17 mouse cellular contexts compared by ENCODE assay signal in genomic region chr7:139741246-139741903, GRCm38 (mm10). TPM values are rescaled to one million over a fixed set of nuclear protein-coding genes. Genes with fewer than 3 reads are reported as not detected.
A peak's percentile ranks its signal among the peaks of the same experiment; 100 is the strongest.
DNase-seq lines count a peak whose midpoint lies in the region; ATAC-seq and TF ChIP-seq lines count a peak whose summit lies in the region.
"Had no signal": no experiment of that assay in that cellular context is flagged by ENCODE, and none has a peak within 500 bp of the region (broad histone marks: within the 10 kb centered on the region; RNA-seq: fewer than 3 reads in every experiment).

No protein-coding gene starts in this region.

- no peak overlapping the region for H3K4me3 ChIP-seq in forebrain, postnatal 0 days (ENCODE audit: low read depth, low read length)
- H3K4me3 ChIP-seq in left cerebral cortex, adult 2 months: no peak overlapping the region
- no peak overlapping the region for H3K4me3 ChIP-seq in thymus, adult 2 months (ENCODE audit: control insufficient read depth, insufficient read depth, low read length)
- H3K4me3 ChIP-seq: embryonic facial prominence, embryonic 12.5 days; limb, embryonic 13.5 days; myocyte had no signal

- TF ChIP-seq POLR2A in thymus, adult 2 months (IDR thresholded peaks at IDR 0.05; ENCODE audit: control insufficient read depth, extremely low read depth, insufficient read depth, low read length, poor library complexity): no peak

- 41% methylated on average over 13 of the region's 13 CpGs for WGBS in forebrain, postnatal 0 days
- WGBS in thymus, adult 2 months: 70% methylated on average over 13 of the region's 13 CpGs

- no peaks in the 10 kb centered on the region for H3K27me3 ChIP-seq in forebrain, postnatal 0 days (ENCODE audit: insufficient read depth, low read length)
- no peaks in the 10 kb centered on the region for H3K27me3 ChIP-seq in thymus, adult 2 months (ENCODE audit: control insufficient read depth, insufficient read depth, low read length)
- H3K27me3 ChIP-seq: embryonic facial prominence, embryonic 12.5 days; limb, embryonic 13.5 days had no signal

- no peaks in the 10 kb centered on the region for H3K36me3 ChIP-seq in forebrain, postnatal 0 days (ENCODE audit: insufficient read depth)
- H3K36me3 ChIP-seq in thymus, adult 2 months (ENCODE audit: control insufficient read depth, insufficient read depth, low read length): no peaks in the 10 kb centered on the region
- H3K36me3 ChIP-seq: embryonic facial prominence, embryonic 12.5 days; G1E; limb, embryonic 13.5 days had no signal

- no peak overlapping the region for H3K9ac ChIP-seq in forebrain, postnatal 0 days
- H3K9ac ChIP-seq: embryonic facial prominence, embryonic 12.5 days; limb, embryonic 13.5 days; lung, embryonic 14.5 days had no signal

- intact Hi-C loops in left cerebral cortex, adult 2 months (cut with DNase I): loop anchor here (2.0 kb wide), 1 partner anchor 37 kb away; no protein-coding TSS in a partner anchor

- no peaks in the 10 kb centered on the region for H3K9me3 ChIP-seq in forebrain, postnatal 0 days (ENCODE audit: low read length)
- H3K9me3 ChIP-seq: embryonic facial prominence, embryonic 12.5 days; limb, embryonic 13.5 days had no signal

- DNase-seq in frontal cortex, postnatal 25 days (ENCODE audit: low spot score in 2 of 2): no peak
- DNase-seq in forebrain, postnatal 0 days: peak; percentile 82
- peak; percentile 38 to 53 for DNase-seq in left cerebral cortex, adult 2 months (ENCODE audit: extremely low spot score in 1 of 2, low spot score in 2 of 2)
- DNase-seq in right cerebral cortex, postnatal 36 days (ENCODE audit: low spot score in 2 of 2): peak; percentile 47 to 70
- no peak for DNase-seq in thymus, adult 2 months
- no peak for DNase-seq in lung, postnatal 10 days
- no peak for DNase-seq in ovary, postnatal 14 days (ENCODE audit: low spot score)
- DNase-seq: B cell, adult 2 months; cerebellum, postnatal 14 days; heart, adult 11 months; lung, embryonic 14.5 days had no signal

- no peaks in the 10 kb centered on the region for H3K4me1 ChIP-seq in forebrain, postnatal 0 days (ENCODE audit: insufficient read depth)
- no peaks in the 10 kb centered on the region for H3K4me1 ChIP-seq in thymus, adult 2 months (replicated peaks; ENCODE audit: control insufficient read depth, insufficient read depth, low read length)
- H3K4me1 ChIP-seq: limb, embryonic 13.5 days had no signal

- ATAC-seq in frontal cortex, adult (ENCODE audit: low TSS enrichment): peak; percentile 83
- ATAC-seq in forebrain, postnatal 0 days: peak; percentile 86

- peak overlapping the region; percentile 45; the same call in 1 of the 2 replicates for H3K27ac ChIP-seq in forebrain, postnatal 0 days (ENCODE audit: low read depth, low read length)
- no peak overlapping the region for H3K27ac ChIP-seq in left cerebral cortex, adult 2 months
- H3K27ac ChIP-seq in thymus, adult 2 months (ENCODE audit: control insufficient read depth, insufficient read depth, low read length): no peak overlapping the region
- H3K27ac ChIP-seq: embryonic facial prominence, embryonic 12.5 days; limb, embryonic 13.5 days had no signal

- no peak for TF ChIP-seq CTCF in forebrain, postnatal 0 days (IDR thresholded peaks at IDR 0.05; ENCODE audit: low read depth)
- TF ChIP-seq CTCF in left cerebral cortex, adult 2 months (IDR thresholded peaks at IDR 0.05): no peak
- no peak for TF ChIP-seq CTCF in thymus, adult 2 months (IDR thresholded peaks at IDR 0.05; ENCODE audit: borderline replicate concordance, control insufficient read depth, extremely low read depth, insufficient read depth, low read length, poor library complexity)

- no peak overlapping the region for H3K4me2 ChIP-seq in forebrain, postnatal 0 days (ENCODE audit: low read depth)
- H3K4me2 ChIP-seq: embryonic facial prominence, embryonic 12.5 days; limb, embryonic 13.5 days; lung, embryonic 14.5 days had no signal

RNA-seq across cellular contexts. Expression of gene Cfap46, which starts 57.8 kb away (rescaled TPM):
- total RNA-seq in forebrain, postnatal 0 days (2014; rRNA removed): 2.5 and 4.5 TPM in 2 replicates
- polyA plus RNA-seq in forebrain, postnatal 0 days (2015; fragmentation: Nextera tagmentation; extraction: Ambion mirVana): 1.7 and 3.1 TPM in 2 replicates
- total RNA-seq in left cerebral cortex, adult 2 months (2021): 1 to 10 TPM; 3.6 to 5.1 TPM
- 0.36 and 0.51 TPM in 2 replicates for polyA plus RNA-seq in thymus, adult 2 months (2012; rRNA removed)
- total RNA-seq: G1E; megakaryocyte-erythroid progenitor cell, adult 5-6 weeks had no signal
- polyA plus RNA-seq: G1E had no signal

Comparison
In these comparisons a context has a peak if more than half of its experiments do, and no peak if none do; other contexts are left out.
1. DNase-seq: peak in forebrain, postnatal 0 days (single experiment), left cerebral cortex, adult 2 months (2 of 2) and right cerebral cortex, postnatal 36 days (2 of 2); none in frontal cortex, postnatal 25 days (0 of 2), thymus, adult 2 months (single experiment), lung, postnatal 10 days (single experiment) and ovary, postnatal 14 days (single experiment).